Mouse (Mus musculus) spleen, adult 2 months (tissue): ENCODE measurements at regions not wholly inside any gene's neighbourhood (a gene's known extent, or its start where the extent isn't known, plus 50 kb on each side); places are given as distances from the start of the nearest gene placed in this dataset.

Experiments
- CTCF ChIP-seq: fragments of 200-500 bp; IDR thresholded peaks from 2 replicates; pipeline ENCODE4 v1.5.1; 2011; ENCODE audit warnings: mild to moderate bottlenecking, inconsistent platforms; ENCODE audit not compliant: insufficient read depth, insufficient read length, insufficient replicate concordance; ENCODE audit errors: extremely low read depth
- POLR2A ChIP-seq: fragments of 200-500 bp; IDR thresholded peaks from 2 replicates; pipeline ENCODE4 v1.6.1; 2011; ENCODE audit warnings: low read depth, low read length, inconsistent platforms

GRCm38 (mm10) chr10:37589889-37590288 lies 451.2 kb upstream of the Marcks start:
- no peak for TF ChIP-seq POLR2A
- TF ChIP-seq CTCF = no peak
